Mouse (Mus musculus): ENCODE measurements at regions not wholly inside any gene's neighbourhood (a gene's known extent, or its start where the extent isn't known, plus 50 kb on each side); places are given as distances from the start of the nearest gene placed in this dataset.
A peak's percentile ranks its signal among the peaks of the same experiment; 100 is the strongest.

GRCm38 (mm10) chr9:62590407-62591195 lies 53.8 kb upstream of the Coro2b start:
- Histone ChIP-seq H3K36me3 (ENCODE audit: control insufficient read depth, insufficient read depth, low read length) (no peaks in the 10 kb centered on the region), H3K4me3 (ENCODE audit: low read depth, low read length) (no peak overlapping the region), H3K9me3 (ENCODE audit: control insufficient read depth, low read length) (no peaks in the 10 kb centered on the region), H3K27ac (ENCODE audit: low read depth, low read length) (no peak overlapping the region), H3K4me2 (ENCODE audit: low read depth, low read length, severe bottlenecking) (no peak overlapping the region), H3K9ac (ENCODE audit: low read length) (no peak overlapping the region), H3K27me3 (ENCODE audit: control insufficient read depth, insufficient read depth, low read length) (no peaks in the 10 kb centered on the region), H3K4me1 (replicated peaks; ENCODE audit: control insufficient read depth, insufficient read depth, low read length) (no peaks in the 10 kb centered on the region)
- ATAC-seq (replicated peaks; ENCODE audit: low FRiP score) (no peak), DNase-seq (ENCODE audit: low spot score) (no peak)
- 91% methylated on average over 17 of the region's 17 CpGs for WGBS

- Histone ChIP-seq H3K4me1 (replicated peaks; ENCODE audit: control insufficient read depth, insufficient read depth, low read length) (no peaks in the 10 kb centered on the region), H3K9me3 (ENCODE audit: control insufficient read depth, low read length) (no peaks in the 10 kb centered on the region), H3K4me3 (ENCODE audit: low read depth, low read length) (no peak overlapping the region), H3K27ac (ENCODE audit: low read depth, low read length) (no peak overlapping the region), H3K27me3 (ENCODE audit: control insufficient read depth, insufficient read depth, low read length) (no peaks in the 10 kb centered on the region), H3K36me3 (ENCODE audit: control insufficient read depth, insufficient read depth, low read length) (no peaks in the 10 kb centered on the region), H3K4me2 (ENCODE audit: low read depth, low read length, severe bottlenecking) (no peak overlapping the region), H3K9ac (ENCODE audit: low read length) (no peak overlapping the region)
- no peak for ATAC-seq (replicated peaks; ENCODE audit: low FRiP score)
- peak; percentile 30 for DNase-seq (ENCODE audit: low spot score)
- WGBS, result 89% methylated on average over 6 of the region's 6 CpGs
Observed at GRCm38 (mm10) chr9:62591196-62591485, 54.3 kb upstream of the Coro2b start.

GRCm38 (mm10) chr9:62598056-62598455 lies 61.2 kb upstream of the Coro2b start:
- Histone ChIP-seq H3K4me1 (replicated peaks; ENCODE audit: control insufficient read depth, insufficient read depth, low read length) (no peaks in the 10 kb centered on the region), H3K9me3 (ENCODE audit: control insufficient read depth, low read length) (no peaks in the 10 kb centered on the region), H3K36me3 (ENCODE audit: control insufficient read depth, insufficient read depth, low read length) (no peaks in the 10 kb centered on the region), H3K27me3 (ENCODE audit: control insufficient read depth, insufficient read depth, low read length) (no peaks in the 10 kb centered on the region), H3K4me3 (ENCODE audit: low read depth, low read length) (no peak overlapping the region), H3K4me2 (ENCODE audit: low read depth, low read length, severe bottlenecking) (no peak overlapping the region), H3K27ac (ENCODE audit: low read depth, low read length) (no peak overlapping the region), H3K9ac (ENCODE audit: low read length) (no peak overlapping the region)
- ATAC-seq (replicated peaks; ENCODE audit: low FRiP score) (no peak), DNase-seq (ENCODE audit: low spot score) (no peak)
- 84% methylated on average over 7 of the region's 7 CpGs for WGBS

GRCm38 (mm10) chr9:62598956-62599355 lies 62.1 kb upstream of the Coro2b start:
- H3K4me2 ChIP-seq (ENCODE audit: low read depth, low read length, severe bottlenecking), result no peak overlapping the region
- H3K9ac ChIP-seq (ENCODE audit: low read length), result no peak overlapping the region
- H3K27ac ChIP-seq (ENCODE audit: low read depth, low read length), result no peak overlapping the region
- no peaks in the 10 kb centered on the region for H3K9me3 ChIP-seq (ENCODE audit: control insufficient read depth, low read length)
- no peak for ATAC-seq (replicated peaks; ENCODE audit: low FRiP score)
- no peaks in the 10 kb centered on the region for H3K4me1 ChIP-seq (replicated peaks; ENCODE audit: control insufficient read depth, insufficient read depth, low read length)
- no peak for DNase-seq (ENCODE audit: low spot score)
- WGBS, result 92% methylated on average over 5 of the region's 5 CpGs
- H3K4me3 ChIP-seq (ENCODE audit: low read depth, low read length), result no peak overlapping the region
- no peaks in the 10 kb centered on the region for H3K27me3 ChIP-seq (ENCODE audit: control insufficient read depth, insufficient read depth, low read length)
- no peaks in the 10 kb centered on the region for H3K36me3 ChIP-seq (ENCODE audit: control insufficient read depth, insufficient read depth, low read length)

GRCm38 (mm10) chr9:62610526-62610925 lies 67.1 kb upstream of the Itga11 start:
- H3K4me2 ChIP-seq (ENCODE audit: low read depth, low read length, severe bottlenecking), result no peak overlapping the region
- H3K4me1 ChIP-seq (replicated peaks; ENCODE audit: control insufficient read depth, insufficient read depth, low read length), result no peaks in the 10 kb centered on the region
- no peak overlapping the region for H3K9ac ChIP-seq (ENCODE audit: low read length)
- no peak for DNase-seq (ENCODE audit: low spot score)
- H3K36me3 ChIP-seq (ENCODE audit: control insufficient read depth, insufficient read depth, low read length), result no peaks in the 10 kb centered on the region
- H3K9me3 ChIP-seq (ENCODE audit: control insufficient read depth, low read length), result no peaks in the 10 kb centered on the region; the same call in 1 of the 2 replicates
- WGBS, result 78% methylated on average over 2 of the region's 2 CpGs
- no peak overlapping the region for H3K27ac ChIP-seq (ENCODE audit: low read depth, low read length)
- no peak overlapping the region for H3K4me3 ChIP-seq (ENCODE audit: low read depth, low read length)
- H3K27me3 ChIP-seq (ENCODE audit: control insufficient read depth, insufficient read depth, low read length), result no peaks in the 10 kb centered on the region
- ATAC-seq (replicated peaks; ENCODE audit: low FRiP score), result no peak

- Histone ChIP-seq H3K27me3 (ENCODE audit: control insufficient read depth, insufficient read depth, low read length) (no peaks in the 10 kb centered on the region), H3K4me1 (replicated peaks; ENCODE audit: control insufficient read depth, insufficient read depth, low read length) (no peaks in the 10 kb centered on the region; the same call in 1 of the 2 replicates), H3K9me3 (ENCODE audit: control insufficient read depth, low read length) (no peaks in the 10 kb centered on the region; the same call in 1 of the 2 replicates), H3K27ac (ENCODE audit: low read depth, low read length) (no peak overlapping the region), H3K9ac (ENCODE audit: low read length) (no peak overlapping the region), H3K4me2 (ENCODE audit: low read depth, low read length, severe bottlenecking) (no peak overlapping the region), H3K4me3 (ENCODE audit: low read depth, low read length) (no peak overlapping the region), H3K36me3 (ENCODE audit: control insufficient read depth, insufficient read depth, low read length) (no peaks in the 10 kb centered on the region)
- WGBS, result 73% methylated on average over 2 of the region's 2 CpGs
- no peak for DNase-seq (ENCODE audit: low spot score)
- no peak for ATAC-seq (replicated peaks; ENCODE audit: low FRiP score)
Observed at GRCm38 (mm10) chr9:62611452-62611851, 66.2 kb upstream of the Itga11 start.

- no peaks in the 10 kb centered on the region for H3K36me3 ChIP-seq (ENCODE audit: control insufficient read depth, insufficient read depth, low read length)
- ATAC-seq (replicated peaks; ENCODE audit: low FRiP score), result no peak
- no peaks in the 10 kb centered on the region; the same call in 1 of the 2 replicates for H3K4me1 ChIP-seq (replicated peaks; ENCODE audit: control insufficient read depth, insufficient read depth, low read length)
- H3K4me3 ChIP-seq (ENCODE audit: low read depth, low read length), result no peak overlapping the region
- 31% methylated on average over 2 of the region's 2 CpGs for WGBS
- H3K4me2 ChIP-seq (ENCODE audit: low read depth, low read length, severe bottlenecking), result no peak overlapping the region
- DNase-seq (ENCODE audit: low spot score), result no peak
- H3K27me3 ChIP-seq (ENCODE audit: control insufficient read depth, insufficient read depth, low read length), result no peaks in the 10 kb centered on the region
- no peaks in the 10 kb centered on the region; the same call in 1 of the 2 replicates for H3K9me3 ChIP-seq (ENCODE audit: control insufficient read depth, low read length)
- H3K9ac ChIP-seq (ENCODE audit: low read length), result no peak overlapping the region
- H3K27ac ChIP-seq (ENCODE audit: low read depth, low read length), result no peak overlapping the region
Observed at GRCm38 (mm10) chr9:62613053-62613452, 64.6 kb upstream of the Itga11 start.

- Histone ChIP-seq H3K4me1 (replicated peaks; ENCODE audit: control insufficient read depth, insufficient read depth, low read length) (no peaks in the 10 kb centered on the region; the same call in 1 of the 2 replicates), H3K36me3 (ENCODE audit: control insufficient read depth, insufficient read depth, low read length) (no peaks in the 10 kb centered on the region), H3K4me3 (ENCODE audit: low read depth, low read length) (no peak overlapping the region), H3K4me2 (ENCODE audit: low read depth, low read length, severe bottlenecking) (no peak overlapping the region), H3K9me3 (ENCODE audit: control insufficient read depth, low read length) (no peaks in the 10 kb centered on the region; the same call in 1 of the 2 replicates), H3K9ac (ENCODE audit: low read length) (no peak overlapping the region), H3K27ac (ENCODE audit: low read depth, low read length) (no peak overlapping the region), H3K27me3 (ENCODE audit: control insufficient read depth, insufficient read depth, low read length) (no peaks in the 10 kb centered on the region)
- ATAC-seq (replicated peaks; ENCODE audit: low FRiP score), result no peak
- WGBS, result 86% methylated on average over 8 of the region's 8 CpGs
- no peak for DNase-seq (ENCODE audit: low spot score)
Observed at GRCm38 (mm10) chr9:62613806-62614205, 63.8 kb upstream of the Itga11 start.

GRCm38 (mm10) chr9:62614950-62615349 lies 62.7 kb upstream of the Itga11 start:
- ATAC-seq (replicated peaks; ENCODE audit: low FRiP score), result no peak
- Histone ChIP-seq H3K27ac (ENCODE audit: low read depth, low read length) (no peak overlapping the region), H3K9ac (ENCODE audit: low read length) (no peak overlapping the region), H3K36me3 (ENCODE audit: control insufficient read depth, insufficient read depth, low read length) (no peaks in the 10 kb centered on the region), H3K27me3 (ENCODE audit: control insufficient read depth, insufficient read depth, low read length) (no peaks in the 10 kb centered on the region), H3K4me3 (ENCODE audit: low read depth, low read length) (no peak overlapping the region), H3K4me1 (replicated peaks; ENCODE audit: control insufficient read depth, insufficient read depth, low read length) (no peaks in the 10 kb centered on the region; the same call in 1 of the 2 replicates), H3K9me3 (ENCODE audit: control insufficient read depth, low read length) (no peaks in the 10 kb centered on the region; the same call in 1 of the 2 replicates), H3K4me2 (ENCODE audit: low read depth, low read length, severe bottlenecking) (no peak overlapping the region)
- WGBS, result 85% methylated on average over 4 of the region's 4 CpGs
- no peak for DNase-seq (ENCODE audit: low spot score)

Measured in forebrain, embryonic 11.5 days (tissue).